Mouse (Mus musculus) CH12.LX (cell line): ENCODE measurements around the gene Snai3.

Source experiments
- CTCF ChIP-seq, 2 experiments: IDR thresholded peaks in 1 of 2; conservative IDR thresholded peaks in 1 of 2; 2 replicates each; pipeline ENCODE4 v1.5.1; 2011 to 2012; ENCODE audit warnings: low read depth in 2 of 2, low read length in 2 of 2, improper control_type of control experiment in 1 of 2, inconsistent platforms in 1 of 2, mild to moderate bottlenecking in 1 of 2, moderate library complexity in 1 of 2
- USF1 ChIP-seq: IDR thresholded peaks from 2 replicates; pipeline ENCODE4 v1.6.1; 2014; ENCODE audit warnings: low read depth, mild to moderate bottlenecking, inconsistent platforms, low read length, improper control_type of control experiment

DNA sequence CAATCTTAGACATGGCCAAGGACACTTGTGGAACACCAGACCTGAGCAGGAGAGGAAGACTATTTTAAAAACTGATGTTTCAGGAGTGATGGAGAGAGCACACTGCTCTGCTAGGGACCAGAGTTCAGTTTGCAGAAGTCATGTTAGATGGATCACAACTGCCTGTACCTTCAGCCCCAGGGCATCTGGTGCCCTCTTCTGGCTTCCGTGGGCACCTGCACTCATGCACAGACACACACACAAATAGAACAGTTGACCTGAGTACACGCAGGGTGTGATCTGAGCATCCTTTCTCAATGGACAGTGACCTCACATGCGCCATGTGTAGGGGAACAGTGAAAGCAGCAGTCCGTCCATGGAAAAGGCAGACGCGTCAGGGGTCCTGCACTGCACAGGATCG lies 23.3 kb upstream of the Snai3 start:
- TF ChIP-seq CTCF (conservative IDR thresholded peaks at IDR 0.05 in 1 of 2, IDR thresholded peaks at IDR 0.05 in 1 of 2; ENCODE audit: low read depth in 2 of 2, low read length in 2 of 2) (peak; percentile 31 to 46; a peak in 3 of 4 replicates), USF1 (no peak)
